Mouse (Mus musculus) right cerebral cortex, postnatal 14 days (tissue): Measurements from ENCODE around the gene Hipk2.

Experiments
- DNase-seq: peaks from one replicate; pipeline ENCODE4 v3.0.0; 2022

Hipk2 gene

GRCm38 (mm10) chr6:38739266-38739665 lies 136.7 kb downstream of the Hipk2 start:
- no peak for DNase-seq

GRCm38 (mm10) chr6:38737763-38738162 lies 138.2 kb downstream of the Hipk2 start:
- DNase-seq = no peak

GRCm38 (mm10) chr6:38736240-38736639 lies 139.7 kb downstream of the Hipk2 start:
- peak; percentile 83 for DNase-seq

GRCm38 (mm10) chr6:38732681-38733080 lies 143.3 kb downstream of the Hipk2 start:
- DNase-seq = no peak

GRCm38 (mm10) chr6:38730169-38731146 lies 145.5 kb downstream of the Hipk2 start:
- no peak for DNase-seq

GRCm38 (mm10) chr6:38725515-38725914 lies 150.4 kb downstream of the Hipk2 start:
- no peak for DNase-seq

GRCm38 (mm10) chr6:38721361-38721760 lies 154.6 kb downstream of the Hipk2 start:
- DNase-seq = no peak

GRCm38 (mm10) chr6:38719229-38719628 lies 156.7 kb downstream of the Hipk2 start:
- DNase-seq = no peak

GRCm38 (mm10) chr6:38718625-38719024 lies 157.3 kb downstream of the Hipk2 start:
- DNase-seq = no peak

GRCm38 (mm10) chr6:38715881-38716280 lies 160.1 kb downstream of the Hipk2 start:
- no peak for DNase-seq

- DNase-seq = no peak
Observed at GRCm38 (mm10) chr6:38713957-38714898, 161.7 kb downstream of the Hipk2 start.

GRCm38 (mm10) chr6:38710449-38710848 lies 165.5 kb downstream of the Hipk2 start:
- no peak for DNase-seq

- no peak for DNase-seq
Observed at GRCm38 (mm10) chr6:38704264-38704984, 171.5 kb downstream of the Hipk2 start.

GRCm38 (mm10) chr6:38703526-38703925 lies 172.4 kb downstream of the Hipk2 start:
- no peak for DNase-seq

GRCm38 (mm10) chr6:38702810-38703399 lies 173.1 kb downstream of the Hipk2 start:
- no peak for DNase-seq

GRCm38 (mm10) chr6:38701421-38701820 lies 174.5 kb downstream of the Hipk2 start:
- DNase-seq = no peak

GRCm38 (mm10) chr6:38698233-38698889 lies 177.6 kb downstream of the Hipk2 start:
- no peak for DNase-seq

- DNase-seq = no peak
Observed at GRCm38 (mm10) chr6:38696570-38696969, 179.4 kb downstream of the Hipk2 start.

- peak; percentile 90 for DNase-seq
Observed at GRCm38 (mm10) chr6:38695380-38696054, 180.4 kb downstream of the Hipk2 start.

- DNase-seq = no peak
Observed at GRCm38 (mm10) chr6:38692556-38692955, 183.4 kb downstream of the Hipk2 start.

GRCm38 (mm10) chr6:38691052-38691451 lies 184.9 kb downstream of the Hipk2 start:
- no peak for DNase-seq
